Mouse (Mus musculus): Measurements from ENCODE around the gene Irs2. TPM values are rescaled to one million over a fixed set of nuclear protein-coding genes. Genes with fewer than 3 reads are reported as not detected.

Gene Irs2
- polyA plus RNA-seq, 1 experiment from 2014 or later, result 8.3 TPM

- no peaks in the 10 kb centered on the region for H3K9me3 ChIP-seq (ENCODE audit: control insufficient read depth, low read length)
- ATAC-seq (replicated peaks; ENCODE audit: low FRiP score) (no peak), DNase-seq (ENCODE audit: low spot score) (no peak)
- no peak overlapping the region for H3K27ac ChIP-seq (ENCODE audit: low read depth, low read length)
- WGBS, result 77% methylated on average over 8 of the region's 8 CpGs
- H3K9ac ChIP-seq (ENCODE audit: low read depth, low read length), result no peak overlapping the region
- no peak overlapping the region for H3K4me3 ChIP-seq (ENCODE audit: low read depth, low read length)
- no peak overlapping the region for H3K4me2 ChIP-seq
- no peaks in the 10 kb centered on the region for H3K4me1 ChIP-seq (replicated peaks; ENCODE audit: control insufficient read depth, insufficient read depth, low read length)
- no peaks in the 10 kb centered on the region for H3K36me3 ChIP-seq (ENCODE audit: control insufficient read depth, insufficient read depth, low read length)
- H3K27me3 ChIP-seq (replicated peaks; ENCODE audit: control insufficient read depth, insufficient read depth, low read length), result peaks cover 20% of the 10 kb centered on the region; the same call in 1 of the 2 replicates
Observed at GRCm38 (mm10) chr8:10935231-10935630, 73.0 kb downstream of the Irs2 start.
